Mouse (Mus musculus) adipocyte (in vitro differentiated cells): ENCODE results near the gene Flt3.

Experiments
- DNase-seq: peaks from one replicate; pipeline ENCODE4 v3.0.0-alpha.2; 2016; ENCODE audit warnings: low spot score

Gene Flt3

DNA sequence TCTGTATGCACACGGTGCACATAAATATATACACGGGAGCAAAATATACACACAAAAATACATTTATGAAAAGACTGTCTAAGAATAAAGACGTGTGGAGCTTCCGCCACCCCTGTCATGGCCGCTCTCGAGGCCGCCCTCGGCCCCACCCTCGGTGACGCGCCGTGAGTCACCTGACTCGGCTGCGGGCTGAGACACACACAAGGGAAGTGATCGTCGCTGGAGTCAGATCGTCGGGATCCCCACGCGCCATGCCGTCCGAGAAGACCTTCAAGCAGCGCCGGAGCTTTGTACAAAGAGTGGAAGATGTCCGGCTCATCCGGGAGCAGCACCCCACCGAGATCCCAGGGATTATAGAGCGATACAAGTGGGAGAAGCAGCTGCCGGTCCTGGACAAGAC, 8.4 kb upstream of the Flt3 start:
- DNase-seq, result no peak

- DNase-seq, result no peak
These were observed 5.8 kb upstream of the Flt3 start for GRCm38 (mm10) chr5:147406135-147406534.

DNA sequence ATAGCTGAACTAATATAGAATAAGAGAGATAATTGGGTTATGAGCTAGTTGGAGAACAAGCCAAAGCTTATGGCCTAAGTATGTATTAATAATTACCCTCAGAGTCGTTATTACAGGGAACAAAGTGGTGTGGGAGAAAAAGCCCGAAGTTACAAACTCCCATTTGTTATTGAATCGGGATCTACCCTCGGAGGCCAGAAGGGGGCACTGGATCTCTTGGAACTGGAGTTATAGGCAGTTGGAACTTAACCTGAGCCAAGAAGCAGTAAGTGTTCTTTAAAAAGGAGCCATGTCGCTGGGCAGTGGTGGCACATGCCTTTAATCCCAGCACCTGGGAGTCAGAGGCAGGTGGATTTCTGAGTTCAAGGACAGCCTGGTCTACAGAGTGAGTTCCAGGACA, 2.2 kb upstream of the Flt3 start:
- DNase-seq, result peak; percentile 76

DNA sequence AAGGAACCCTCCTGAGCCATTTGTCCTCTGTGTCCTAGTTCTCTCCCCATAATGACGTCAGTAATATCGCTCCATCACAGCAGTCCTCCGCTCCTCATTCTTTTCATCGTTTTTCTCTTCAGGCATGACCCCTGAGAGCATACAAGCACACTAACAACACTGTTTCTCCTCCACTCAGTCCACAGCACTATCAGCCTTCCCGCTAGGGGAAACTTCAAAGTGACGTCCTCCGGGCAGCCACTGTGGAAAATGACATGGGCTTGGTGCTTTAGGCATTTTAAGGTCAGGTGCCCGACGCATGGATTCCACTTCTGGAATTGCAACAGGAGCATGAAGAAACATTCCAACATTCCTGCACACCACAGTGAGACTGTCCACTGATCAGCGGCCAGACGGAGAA, 735 bp upstream of the Flt3 start:
- no peak for DNase-seq

DNA sequence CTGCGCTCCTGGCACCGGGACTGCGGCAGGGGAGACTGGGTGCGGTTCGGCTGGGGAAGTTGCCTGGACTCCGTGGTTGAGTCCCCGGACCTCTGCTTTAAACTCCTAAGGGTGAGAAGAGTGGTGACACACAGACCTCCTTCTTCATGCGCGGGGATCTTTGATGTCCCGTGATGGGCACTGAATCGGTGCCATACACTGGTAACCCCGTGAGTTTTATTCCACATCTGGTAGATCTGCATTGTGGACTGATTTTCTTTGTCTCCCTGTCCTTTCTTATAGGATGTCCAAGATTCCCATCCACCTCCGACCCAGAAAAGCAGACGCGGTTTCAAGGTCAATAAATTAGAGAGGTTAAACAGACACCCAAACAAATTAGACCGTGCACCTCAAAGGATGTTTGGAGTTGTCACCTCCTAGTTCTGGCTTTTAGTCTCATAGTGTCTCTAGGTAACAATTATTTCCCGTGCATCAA, 253 bp upstream of the Flt3 start:
- DNase-seq, result no peak

GRCm38 (mm10) chr5:147395050-147395449, 5.2 kb downstream of the Flt3 start:
- no peak for DNase-seq

- no peak for DNase-seq
These were observed 7.5 kb downstream of the Flt3 start for GRCm38 (mm10) chr5:147392667-147393213.

DNA sequence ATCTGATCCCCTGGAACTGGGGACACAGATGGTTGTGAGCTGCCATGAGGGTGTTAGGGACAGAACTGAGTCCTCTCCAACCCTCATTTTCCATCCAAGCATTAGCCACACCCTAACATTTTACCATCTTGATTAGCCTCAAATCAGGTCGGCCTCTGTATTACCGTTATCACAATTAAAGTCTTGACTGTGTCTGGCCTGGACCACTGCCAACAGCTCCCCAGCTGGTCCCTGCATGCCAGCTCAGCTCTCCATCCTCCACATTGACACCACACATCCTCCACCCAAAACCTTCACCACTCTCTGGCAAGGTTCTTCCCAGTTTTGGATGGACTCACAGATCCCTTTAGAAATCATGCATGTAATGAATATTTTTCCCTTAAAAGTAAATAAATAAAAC, 9.5 kb downstream of the Flt3 start:
- DNase-seq, result no peak

DNA sequence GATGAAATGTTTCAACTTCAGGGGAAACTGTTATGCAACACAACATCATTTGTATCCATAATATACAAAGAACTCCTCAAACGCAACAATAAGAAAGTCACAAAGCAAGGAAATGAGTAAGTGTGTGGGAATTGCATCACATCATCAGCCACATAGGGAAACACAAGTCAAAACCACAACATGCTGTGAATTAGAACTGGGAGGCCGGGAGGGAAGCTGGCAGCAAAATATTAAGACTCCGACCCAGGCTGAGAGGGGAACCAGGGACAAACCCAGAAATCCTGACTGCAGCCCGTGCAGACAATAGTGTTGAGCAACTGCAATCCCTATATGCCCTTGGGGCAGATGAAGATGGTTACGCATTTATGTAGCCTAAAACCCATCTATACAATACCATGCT, 11.2 kb downstream of the Flt3 start:
- no peak for DNase-seq

DNA sequence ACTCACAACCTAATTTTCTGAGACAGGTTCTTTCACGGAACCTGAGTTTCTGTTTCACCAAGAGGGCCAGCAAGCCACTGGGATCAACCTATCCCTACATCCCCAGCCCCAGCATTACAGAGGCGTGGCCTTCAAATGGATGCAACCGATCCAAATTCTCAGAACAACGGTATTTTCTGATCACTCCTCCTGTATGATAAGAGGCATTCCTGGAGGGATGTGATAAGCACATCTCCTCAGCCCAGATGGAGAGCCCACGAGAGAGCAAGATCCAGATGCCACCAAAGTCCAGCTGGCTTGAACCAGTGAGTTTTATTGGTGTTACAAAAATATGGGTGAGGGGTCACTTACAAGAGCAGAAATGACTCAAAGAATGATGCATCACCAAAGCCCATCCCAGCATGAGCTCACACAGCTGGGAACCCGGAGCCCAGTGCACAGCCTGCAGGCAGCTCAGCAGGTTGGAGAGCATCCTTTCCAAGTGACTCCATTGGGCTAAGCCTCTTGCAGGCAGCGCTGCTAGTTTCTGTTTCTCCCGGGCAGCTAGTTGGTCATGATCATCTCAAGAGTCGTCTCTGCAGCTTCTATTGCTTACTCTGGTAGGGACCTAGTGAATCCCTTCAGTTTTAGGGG, 11.8 kb downstream of the Flt3 start:
- DNase-seq, result no peak

GRCm38 (mm10) chr5:147386865-147387264, 13.4 kb downstream of the Flt3 start:
- no peak for DNase-seq

DNA sequence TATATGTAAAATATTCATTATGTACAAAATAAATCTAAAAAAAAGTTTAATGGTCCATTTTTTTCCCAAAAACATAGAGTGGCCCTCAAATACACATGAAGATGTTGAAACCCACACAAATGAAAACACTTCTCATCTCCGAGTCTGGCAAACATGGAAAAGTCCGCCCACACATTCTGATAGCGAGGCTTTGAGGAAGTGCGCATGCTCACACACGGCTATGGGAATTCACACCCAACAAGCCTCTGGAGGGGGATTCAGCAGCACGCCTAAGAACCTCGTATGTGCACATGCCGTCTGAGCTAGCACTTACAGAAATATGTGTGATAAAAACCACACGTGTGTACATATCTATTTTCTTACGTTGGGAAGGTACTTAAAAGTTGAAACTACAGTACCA, 18.9 kb downstream of the Flt3 start:
- DNase-seq, result peak; percentile 53

- no peak for DNase-seq
These were observed 20.8 kb downstream of the Flt3 start for GRCm38 (mm10) chr5:147379481-147379880.

GRCm38 (mm10) chr5:147370276-147370675, 30.0 kb downstream of the Flt3 start:
- no peak for DNase-seq

DNA sequence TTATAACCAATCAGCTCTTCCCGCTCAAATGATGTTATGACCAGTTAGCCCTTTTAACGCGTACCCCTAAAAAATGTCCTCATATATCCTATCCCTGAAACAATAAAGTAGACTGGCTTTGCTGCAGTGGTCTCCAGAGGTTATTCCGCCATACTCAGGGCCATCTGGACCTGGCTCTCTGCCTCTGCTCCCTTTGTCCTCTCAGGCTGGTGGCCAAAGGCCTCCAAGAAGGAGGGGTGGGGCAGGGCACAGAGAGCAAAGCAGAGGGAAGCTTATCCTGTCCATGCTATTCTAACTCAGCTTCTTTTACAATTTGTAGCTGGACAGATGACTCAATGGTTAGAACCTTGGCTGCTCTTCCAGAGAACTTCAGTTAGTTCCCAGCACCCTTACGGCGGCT, 32.1 kb downstream of the Flt3 start:
- DNase-seq, result peak; percentile 76

DNA sequence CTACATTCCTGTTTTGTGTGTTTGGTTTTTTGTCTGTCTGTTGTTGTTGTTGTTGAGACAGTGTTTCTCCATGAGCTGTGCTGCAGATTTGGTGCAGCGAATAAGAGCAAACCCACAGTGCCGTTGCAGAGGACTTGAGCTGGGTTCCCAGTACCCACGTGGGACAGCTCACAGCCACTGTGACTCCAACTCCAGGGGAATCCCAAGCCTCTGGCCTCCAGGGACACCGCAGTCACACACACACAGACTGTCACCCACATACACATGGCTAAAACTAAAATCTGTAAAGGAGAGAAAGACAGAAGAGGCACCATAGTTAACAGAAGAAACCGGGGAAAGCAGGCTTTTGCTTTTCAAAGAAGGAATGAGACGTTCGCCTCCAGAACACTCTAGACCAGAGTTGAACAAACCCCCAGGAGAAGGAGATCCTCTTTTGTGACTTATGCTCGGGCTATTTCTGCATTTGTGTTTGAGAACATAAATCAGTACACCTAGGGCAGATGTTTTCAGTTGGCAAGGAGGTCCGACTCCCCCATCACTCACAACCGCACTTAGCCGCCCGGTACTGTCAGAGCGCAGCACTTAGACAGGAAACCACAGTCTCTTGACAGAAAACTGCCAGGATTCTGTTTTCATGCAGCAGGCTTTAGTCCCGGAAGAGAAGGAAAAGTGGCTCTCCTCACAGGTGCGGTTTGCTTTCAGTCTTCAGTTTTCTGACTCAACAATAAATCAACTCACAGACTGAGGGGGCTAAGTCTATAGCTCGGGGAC, 34.1 kb downstream of the Flt3 start:
- DNase-seq, result peak; percentile 18

GRCm38 (mm10) chr5:147363054-147363453, 37.2 kb downstream of the Flt3 start:
- DNase-seq, result no peak

- no peak for DNase-seq
These were observed 41.8 kb downstream of the Flt3 start for GRCm38 (mm10) chr5:147358481-147358880.

DNA sequence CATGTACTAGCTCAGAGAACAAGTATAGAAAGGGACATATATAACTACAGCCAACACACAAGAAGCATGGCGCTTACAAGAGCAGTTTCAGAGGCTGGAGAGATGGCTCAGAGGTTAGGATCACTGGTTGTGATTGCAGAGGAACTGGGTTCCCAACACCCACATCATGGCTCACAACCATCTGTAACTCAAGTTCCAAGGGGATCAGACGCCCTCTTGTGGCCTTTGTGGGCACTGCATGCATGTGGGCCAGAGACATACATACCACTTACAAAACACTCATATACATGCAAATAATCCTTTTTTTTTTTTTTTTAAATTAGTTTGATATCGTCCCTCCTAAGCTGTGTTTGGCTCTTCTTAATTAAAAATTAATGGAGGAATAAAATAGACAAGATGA, 42.8 kb downstream of the Flt3 start:
- DNase-seq, result no peak

GRCm38 (mm10) chr5:147356260-147357055, 43.8 kb downstream of the Flt3 start:
- DNase-seq, result no peak

DNA sequence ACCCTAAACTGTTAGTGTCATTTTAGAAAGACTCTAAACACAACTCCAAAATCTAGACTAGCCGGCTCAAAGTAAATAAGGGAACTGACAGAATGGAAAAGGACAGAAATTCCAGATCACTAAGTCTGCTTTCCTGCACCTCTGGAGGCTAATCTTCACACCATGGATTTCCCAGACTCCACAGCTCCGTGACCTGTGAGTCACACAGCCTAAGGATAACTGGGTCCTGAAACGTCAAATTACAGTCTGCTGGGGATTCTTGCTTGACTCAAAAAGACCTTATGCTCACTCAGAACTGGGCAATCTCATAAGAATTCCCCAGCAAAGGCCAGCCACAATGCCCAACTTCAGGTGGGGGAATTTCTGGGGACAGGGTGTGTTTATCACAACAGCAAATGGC, 44.5 kb downstream of the Flt3 start:
- no peak for DNase-seq

DNA sequence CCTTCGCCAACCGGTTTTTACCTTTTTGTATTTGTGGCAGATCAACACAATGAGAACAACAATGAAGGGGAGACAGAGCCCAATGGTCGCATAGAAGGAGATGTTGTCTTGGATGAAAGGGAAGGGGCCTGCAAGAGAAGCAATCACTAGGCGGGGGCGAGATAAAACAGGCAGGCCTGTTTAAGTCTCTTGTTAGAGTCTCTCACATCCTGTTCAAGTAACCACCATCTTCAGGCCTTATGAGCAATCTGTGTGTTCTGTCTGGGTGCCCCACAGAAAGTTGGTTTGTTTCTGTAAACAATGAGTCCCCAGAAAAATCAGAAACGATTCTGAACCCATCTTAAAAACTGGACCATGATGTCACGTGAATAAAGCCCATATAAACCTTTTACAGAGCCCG, 45.3 kb downstream of the Flt3 start:
- DNase-seq, result no peak
